Mouse (Mus musculus): Measurements from ENCODE around the gene Ppip5k2. TPM values are rescaled to one million over a fixed set of nuclear protein-coding genes. Genes with fewer than 3 reads are reported as not detected.

Ppip5k2 gene
- polyA plus RNA-seq, 1 experiment from 2014 or later = 51.1 TPM

DNA sequence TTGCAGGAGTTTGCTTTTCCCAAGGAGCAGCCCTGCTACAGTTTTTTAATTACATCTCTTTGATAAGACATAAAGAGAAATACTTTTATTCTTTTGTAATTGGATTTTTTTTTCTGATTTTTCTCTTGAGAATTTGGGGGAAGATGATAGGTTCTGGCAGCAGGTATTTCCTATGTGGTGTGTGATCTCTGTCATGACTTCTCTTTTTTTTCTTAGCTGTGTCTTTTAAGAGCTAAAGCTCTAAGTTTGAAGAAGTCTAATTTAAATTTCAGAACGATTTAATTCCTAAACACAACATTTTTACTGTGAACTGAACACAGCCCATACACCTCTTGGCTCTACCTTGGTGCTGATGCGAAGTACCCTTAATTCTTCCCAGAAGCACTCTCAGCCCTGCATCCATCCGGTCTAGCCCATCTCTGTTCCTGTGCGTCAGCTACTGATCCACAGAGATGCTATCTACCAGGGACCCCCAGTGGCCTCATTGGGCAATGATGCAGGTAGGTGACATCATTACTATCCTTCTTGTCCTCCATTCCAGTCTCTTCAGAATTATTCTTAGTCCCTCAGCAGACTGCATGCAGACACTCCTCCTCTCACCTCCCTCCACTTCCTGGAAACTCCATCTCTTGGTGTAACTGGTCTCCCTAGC, 93.6 kb downstream of the Ppip5k2 start:
- Histone ChIP-seq H3K36me3 (replicated peaks) (no peaks in the 10 kb centered on the region), H3K4me3 (no peak overlapping the region), H3K27ac (no peak overlapping the region), H3K9me3 (no peaks in the 10 kb centered on the region), H3K27me3 (ENCODE audit: poor library complexity, severe bottlenecking) (no peaks in the 10 kb centered on the region), H3K4me1 (no peaks in the 10 kb centered on the region)
- DNase-seq (ENCODE audit: extremely low spot score, low spot score) = no peak
- 85% methylated on average over 4 of the region's 4 CpGs for WGBS

DNA sequence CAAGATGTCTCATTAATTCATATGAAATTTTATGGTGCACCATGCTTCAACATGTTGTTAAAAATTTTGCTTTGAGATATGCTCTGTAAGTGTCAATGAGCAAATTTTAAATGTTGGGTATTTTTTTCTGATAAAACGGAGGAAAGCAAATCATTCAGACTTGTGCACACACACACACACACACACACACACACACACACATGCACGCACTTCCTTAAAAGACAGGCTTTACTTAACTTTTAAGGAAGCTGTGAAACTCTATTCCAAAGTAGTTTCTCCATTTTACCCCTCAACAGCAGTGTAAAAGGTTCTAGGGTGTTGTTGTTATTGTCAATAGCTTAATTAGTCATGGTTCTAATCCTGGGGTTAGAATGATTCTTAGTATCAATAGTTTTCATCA, 94.1 kb downstream of the Ppip5k2 start:
- H3K9me3 ChIP-seq = no peaks in the 10 kb centered on the region
- no peaks in the 10 kb centered on the region for H3K36me3 ChIP-seq (replicated peaks)
- H3K4me1 ChIP-seq = no peaks in the 10 kb centered on the region
- no peak for DNase-seq (ENCODE audit: extremely low spot score, low spot score)
- H3K27ac ChIP-seq = no peak overlapping the region
- no peak overlapping the region for H3K4me3 ChIP-seq
- no peaks in the 10 kb centered on the region for H3K27me3 ChIP-seq (ENCODE audit: poor library complexity, severe bottlenecking)
- 73% methylated on average over 2 of the region's 2 CpGs for WGBS

DNA sequence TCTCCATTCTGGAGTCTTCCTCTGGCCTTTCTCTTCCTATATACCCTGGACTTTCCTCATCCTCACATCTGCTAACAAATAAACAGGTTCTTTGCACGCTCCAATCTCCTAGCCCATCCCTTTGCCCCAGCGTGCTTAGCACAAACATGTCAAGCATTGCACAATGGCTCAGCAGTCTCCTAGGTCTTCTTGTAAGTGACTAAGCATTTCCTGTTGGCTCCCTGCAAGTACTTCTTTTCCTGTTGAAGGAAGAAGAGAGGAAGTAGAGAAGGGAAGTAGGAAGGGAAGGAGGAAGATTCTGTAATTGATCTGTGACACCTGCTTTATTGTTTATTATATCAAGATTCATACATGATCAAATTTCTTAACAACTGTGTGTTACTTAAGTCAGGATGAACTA, 97.4 kb downstream of the Ppip5k2 start:
- Histone ChIP-seq H3K36me3 (replicated peaks) (no peaks in the 10 kb centered on the region), H3K4me1 (no peaks in the 10 kb centered on the region), H3K4me3 (no peak overlapping the region), H3K9me3 (no peaks in the 10 kb centered on the region), H3K27ac (no peak overlapping the region), H3K27me3 (ENCODE audit: poor library complexity, severe bottlenecking) (no peaks in the 10 kb centered on the region)
- DNase-seq (ENCODE audit: extremely low spot score, low spot score) = no peak
- WGBS = 75% methylated on average over 2 of the region's 2 CpGs

DNA sequence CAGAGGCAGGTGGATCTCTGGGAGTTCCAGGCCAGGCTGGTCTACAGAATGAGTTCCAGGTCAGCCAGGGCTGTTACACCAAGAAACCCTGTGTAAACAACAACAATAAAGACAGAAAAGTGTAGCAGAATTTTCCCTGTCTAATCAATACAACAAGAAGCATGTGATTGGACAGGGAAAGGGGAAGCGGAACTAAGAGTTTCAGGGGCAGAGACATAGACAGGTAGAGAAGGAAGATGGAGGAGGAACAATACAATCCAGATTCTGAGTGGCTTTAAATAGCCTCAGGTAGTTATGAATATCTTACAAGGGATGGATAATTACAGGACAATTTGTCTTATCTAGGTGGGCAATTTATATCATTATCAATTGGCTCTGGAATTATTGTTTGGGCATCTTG, 102.9 kb downstream of the Ppip5k2 start:
- peaks cover 14% of the 10 kb centered on the region for H3K27me3 ChIP-seq (ENCODE audit: poor library complexity, severe bottlenecking)
- no peaks in the 10 kb centered on the region for H3K36me3 ChIP-seq (replicated peaks)
- no peak overlapping the region for H3K4me3 ChIP-seq
- no peaks in the 10 kb centered on the region for H3K9me3 ChIP-seq
- H3K4me1 ChIP-seq = 0 out of 2 replicates have a peak, but pooled peaks cover 3% of the 10 kb centered on the region
- 87% methylated on average over 1 of the region's 1 CpGs for WGBS
- H3K27ac ChIP-seq = no peak overlapping the region
- DNase-seq (ENCODE audit: extremely low spot score, low spot score) = no peak

DNA sequence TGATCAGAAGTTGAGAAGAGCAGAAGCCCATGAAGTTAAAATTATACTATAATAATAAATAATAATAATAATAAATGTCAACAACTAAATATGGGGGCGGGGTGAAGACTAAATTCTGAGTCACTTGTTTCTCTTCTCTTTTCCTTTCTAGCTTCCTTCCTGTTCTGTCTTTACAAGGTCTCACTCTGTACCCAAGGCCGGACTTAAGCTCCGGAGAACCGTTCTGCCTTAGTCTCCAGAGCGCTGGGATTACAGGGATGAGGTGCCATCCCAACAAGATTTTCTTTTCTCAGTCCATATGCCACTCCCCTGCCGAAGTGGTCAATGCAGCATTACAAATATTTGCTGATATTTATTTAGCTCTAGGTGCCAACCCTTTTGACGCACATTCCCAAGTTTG, 107.9 kb downstream of the Ppip5k2 start:
- WGBS = 24% methylated on average over 7 of the region's 7 CpGs
- peak overlapping the region; percentile 89 for H3K4me3 ChIP-seq
- peaks cover 36% of the 10 kb centered on the region for H3K4me1 ChIP-seq
- H3K27ac ChIP-seq = peak overlapping the region; percentile 95
- no peaks in the 10 kb centered on the region for H3K9me3 ChIP-seq
- H3K27me3 ChIP-seq (ENCODE audit: poor library complexity, severe bottlenecking) = peaks cover 14% of the 10 kb centered on the region
- H3K36me3 ChIP-seq (replicated peaks) = no peaks in the 10 kb centered on the region
- DNase-seq (ENCODE audit: extremely low spot score, low spot score) = no peak

DNA sequence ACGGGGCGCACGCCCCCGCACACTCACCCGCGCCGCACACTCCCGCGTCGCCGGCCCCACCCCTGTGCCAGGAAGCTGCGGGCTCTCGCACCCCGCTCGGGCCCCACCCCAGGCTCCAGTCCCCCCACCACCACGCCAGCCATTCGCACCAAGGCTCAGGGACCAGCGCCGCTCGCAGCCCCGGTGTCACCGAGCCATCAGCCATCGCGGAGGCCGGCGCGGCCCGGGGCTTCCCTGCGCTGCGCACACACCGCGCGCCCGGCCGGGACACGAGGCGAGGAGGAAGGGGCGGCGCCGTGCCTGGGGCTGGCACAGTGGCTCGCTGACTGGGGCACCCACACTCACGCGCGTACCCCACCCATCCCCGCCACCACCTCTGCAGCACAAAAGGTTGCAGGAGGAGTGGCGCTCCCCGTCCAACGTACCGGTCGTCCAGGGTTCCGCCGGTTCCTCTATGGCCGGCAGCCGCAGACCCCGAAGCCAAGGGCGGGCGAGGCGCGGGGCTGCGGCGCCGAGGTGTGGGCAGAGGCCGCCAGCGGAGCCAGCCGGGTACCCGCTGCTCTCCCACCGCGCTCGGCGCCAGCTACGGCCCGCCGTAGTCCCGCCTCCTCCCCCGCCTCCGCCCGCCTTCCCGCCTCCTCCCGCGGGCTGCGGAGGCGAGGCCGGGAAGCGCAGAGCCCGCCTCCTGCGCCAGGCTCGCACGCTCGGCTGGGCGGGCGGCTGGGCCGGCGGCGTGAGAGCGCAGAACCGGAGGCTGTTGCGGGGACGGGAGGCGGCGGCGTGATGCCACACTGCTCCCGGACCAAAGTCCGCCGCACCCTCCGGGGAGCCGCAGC, 108.6 kb downstream of the Ppip5k2 start, which contains the start of gene D1Ertd622e:
Gene D1Ertd622e (minus strand): TSS at position 669 of the 836 bp plus-strand sequence.
- no peaks in the 10 kb centered on the region for H3K36me3 ChIP-seq (replicated peaks)
- peaks cover 14% of the 10 kb centered on the region for H3K27me3 ChIP-seq (ENCODE audit: poor library complexity, severe bottlenecking)
- WGBS = under 1% methylated on average over 105 of the region's 106 CpGs
- H3K4me3 ChIP-seq = peak within 1 kb of the TSS; percentile 89
- H3K27ac ChIP-seq = peak within 1 kb of the TSS; percentile 95
- H3K9me3 ChIP-seq = no peaks in the 10 kb centered on the region
- H3K4me1 ChIP-seq = peaks cover 41% of the 10 kb centered on the region
- peak; percentile 73 for DNase-seq (ENCODE audit: extremely low spot score, low spot score)

DNA sequence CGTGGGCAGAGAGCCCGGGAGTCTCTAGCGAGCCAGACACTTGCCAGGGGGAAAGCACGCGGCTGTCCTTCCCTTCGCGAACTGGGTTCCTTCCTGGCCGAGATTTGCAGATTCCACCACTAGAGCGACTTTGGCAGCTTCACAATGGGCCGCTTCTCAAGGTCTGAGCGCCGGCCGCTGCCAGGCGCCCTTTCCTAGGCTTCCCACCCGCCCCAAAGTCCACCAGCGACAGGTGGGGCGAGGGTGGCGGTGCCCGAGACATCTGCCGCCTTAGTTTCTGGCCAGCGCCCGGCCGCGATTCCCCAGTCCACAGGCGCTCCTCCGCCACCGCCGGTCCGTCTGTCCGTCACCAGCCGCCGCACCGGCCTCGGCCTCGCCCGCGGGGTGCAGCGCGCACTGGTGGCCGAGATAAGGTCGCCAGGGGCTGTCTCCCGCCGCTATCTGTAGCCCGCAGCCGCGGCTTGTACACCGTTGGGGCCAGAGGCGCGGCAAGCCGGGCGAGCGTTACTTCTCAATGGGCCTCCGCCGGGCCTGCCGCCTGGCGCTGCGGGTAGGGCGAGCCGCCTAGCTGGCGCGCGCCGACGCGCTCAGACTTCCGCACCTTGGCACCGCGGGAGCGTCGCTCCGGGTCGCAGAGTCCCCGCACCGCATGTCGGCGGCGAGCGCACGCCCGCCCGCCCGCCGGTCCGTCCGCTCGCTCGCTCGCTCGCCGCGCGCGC, 109.4 kb downstream of the Ppip5k2 start:
- peaks cover 14% of the 10 kb centered on the region for H3K27me3 ChIP-seq (ENCODE audit: poor library complexity, severe bottlenecking)
- H3K4me3 ChIP-seq = peak overlapping the region; percentile 89
- DNase-seq (ENCODE audit: extremely low spot score, low spot score) = peak; percentile 67
- peak overlapping the region; percentile 95 for H3K27ac ChIP-seq
- no peaks in the 10 kb centered on the region for H3K9me3 ChIP-seq
- 0% methylated on average over 87 of the region's 93 CpGs for WGBS
- H3K36me3 ChIP-seq (replicated peaks) = no peaks in the 10 kb centered on the region
- peaks cover 49% of the 10 kb centered on the region for H3K4me1 ChIP-seq

DNA sequence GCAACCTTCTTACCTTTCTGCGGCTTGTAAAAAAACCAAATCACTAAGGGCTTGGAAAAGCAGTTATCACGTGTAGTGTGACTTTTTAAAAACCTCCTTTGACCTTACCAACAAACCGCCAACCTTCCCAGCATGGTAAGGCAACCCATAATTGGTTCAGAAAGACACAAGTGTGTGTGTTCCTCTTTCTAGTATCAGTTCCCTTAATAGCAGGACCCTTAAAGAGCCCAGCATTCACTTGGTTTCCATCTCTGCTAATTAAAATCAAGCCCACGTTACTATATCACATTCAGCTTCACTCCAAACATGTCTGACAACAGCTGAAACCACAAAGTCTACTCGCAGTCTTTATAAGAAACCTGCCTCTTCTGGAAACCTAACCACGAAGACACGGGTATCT, 110.8 kb downstream of the Ppip5k2 start:
- H3K27me3 ChIP-seq (ENCODE audit: poor library complexity, severe bottlenecking) = peaks cover 14% of the 10 kb centered on the region
- peak overlapping the region; percentile 89 for H3K4me3 ChIP-seq
- H3K36me3 ChIP-seq (replicated peaks) = no peaks in the 10 kb centered on the region
- no peak overlapping the region for H3K27ac ChIP-seq
- no peaks in the 10 kb centered on the region for H3K9me3 ChIP-seq
- peaks cover 63% of the 10 kb centered on the region for H3K4me1 ChIP-seq
- DNase-seq (ENCODE audit: extremely low spot score, low spot score) = no peak
- 56% methylated on average over 7 of the region's 7 CpGs for WGBS

DNA sequence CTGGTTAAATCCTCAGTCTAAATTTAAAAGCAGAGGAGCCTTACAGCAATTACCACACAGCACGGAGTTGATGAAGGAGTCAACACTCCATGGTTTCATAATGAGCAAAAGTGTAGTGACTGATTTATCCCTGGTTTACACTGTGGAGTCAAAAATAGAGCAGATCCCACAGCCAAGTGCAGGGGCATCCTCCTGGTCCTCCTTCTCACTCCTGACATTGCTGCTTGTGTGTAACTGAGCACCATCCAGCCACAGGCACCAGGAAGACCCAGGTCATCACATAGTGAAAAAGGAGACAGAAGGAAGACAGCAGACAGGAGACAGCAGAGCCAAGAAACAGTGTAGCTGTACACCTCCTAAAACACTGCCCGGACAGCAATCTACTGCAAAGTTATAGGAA, 112.4 kb downstream of the Ppip5k2 start:
- peaks cover 75% of the 10 kb centered on the region for H3K4me1 ChIP-seq
- no peak overlapping the region; the same call in 1 of the 2 replicates for H3K4me3 ChIP-seq
- no peaks in the 10 kb centered on the region for H3K9me3 ChIP-seq
- DNase-seq (ENCODE audit: extremely low spot score, low spot score) = no peak
- WGBS = 87% methylated on average over 2 of the region's 2 CpGs
- peaks cover 7% of the 10 kb centered on the region; the same call in 1 of the 2 replicates for H3K36me3 ChIP-seq (replicated peaks)
- H3K27me3 ChIP-seq (ENCODE audit: poor library complexity, severe bottlenecking) = peaks cover 4% of the 10 kb centered on the region; the same call in 1 of the 2 replicates
- no peak overlapping the region for H3K27ac ChIP-seq

DNA sequence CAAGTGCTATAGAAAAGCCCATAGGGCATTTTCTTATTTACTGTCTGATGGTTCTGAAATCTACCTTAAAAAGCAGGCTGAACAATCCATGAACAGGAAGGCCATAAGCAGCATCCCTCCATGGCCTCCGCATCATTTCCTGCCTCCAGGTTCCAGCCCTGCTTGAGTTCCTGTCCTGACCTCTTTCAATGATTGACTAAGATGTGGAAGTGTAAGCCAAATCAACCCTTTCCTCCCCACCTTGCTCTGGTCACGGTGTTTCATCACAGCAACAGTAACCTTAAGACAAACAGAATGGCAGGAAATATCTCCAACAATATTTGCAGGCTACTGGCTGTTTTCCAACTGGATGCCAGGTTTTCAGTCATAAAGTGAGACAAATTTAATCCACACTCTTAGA, 113.0 kb downstream of the Ppip5k2 start:
- Histone ChIP-seq H3K27ac (no peak overlapping the region), H3K4me1 (peaks cover 72% of the 10 kb centered on the region), H3K36me3 (replicated peaks) (peaks cover 7% of the 10 kb centered on the region; the same call in 1 of the 2 replicates), H3K9me3 (no peaks in the 10 kb centered on the region), H3K4me3 (no peak overlapping the region), H3K27me3 (ENCODE audit: poor library complexity, severe bottlenecking) (no peaks in the 10 kb centered on the region)
- 84% methylated on average over 2 of the region's 2 CpGs for WGBS
- no peak for DNase-seq (ENCODE audit: extremely low spot score, low spot score)
